Mouse (Mus musculus) thymus, postnatal 0 days (tissue): Measurements from ENCODE around the gene Nr3c2. TPM values are rescaled to one million over a fixed set of nuclear protein-coding genes. Genes with fewer than 3 reads are reported as not detected.

Source experiments
- DNase-seq: peaks from one replicate; pipeline ENCODE4 v3.0.0-alpha.2; 2015; ENCODE audit warnings: low spot score
- polyA plus RNA-seq: library from polyadenylated mRNA; unstranded; fragments of >200 nt; fragmentation: Nextera tagmentation; extraction: Ambion mirVana; gene quantifications from 2 replicates; pipeline ENCODE4 v1.2.1, GENCODE M21; 2015

The Nr3c2 gene
- polyA plus RNA-seq, 1 experiment from 2014 or later: 0.91 TPM

DNA sequence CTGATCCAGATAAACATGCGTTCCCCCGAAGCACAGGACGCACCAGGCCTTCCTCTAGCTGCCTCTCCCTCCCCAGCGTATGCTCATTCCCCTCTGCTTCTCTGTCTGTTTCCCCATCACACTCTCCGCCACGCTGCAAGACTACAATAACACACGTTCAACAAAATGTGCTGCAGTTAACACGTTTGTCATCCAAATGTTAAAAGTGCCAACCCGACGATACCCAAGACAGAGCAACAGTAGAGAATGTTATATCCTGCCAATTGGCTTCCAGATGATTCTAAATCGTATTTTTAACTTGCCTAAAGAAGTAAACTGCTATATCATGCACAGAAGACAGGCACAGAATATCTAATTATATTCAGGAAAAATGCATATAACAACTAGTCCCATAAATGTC is 395.4 kb downstream of the Nr3c2 start:
- DNase-seq: no peak
